Mouse (Mus musculus): ENCODE measurements around the gene Traf2. TPM values are rescaled to one million over a fixed set of nuclear protein-coding genes. Genes with fewer than 3 reads are reported as not detected.

Gene Traf2
- total RNA-seq (2023; ENCODE audit: inconsistent age) = 48.8 to 61.5 TPM (median 56.4 TPM) in 4 replicates

DNA sequence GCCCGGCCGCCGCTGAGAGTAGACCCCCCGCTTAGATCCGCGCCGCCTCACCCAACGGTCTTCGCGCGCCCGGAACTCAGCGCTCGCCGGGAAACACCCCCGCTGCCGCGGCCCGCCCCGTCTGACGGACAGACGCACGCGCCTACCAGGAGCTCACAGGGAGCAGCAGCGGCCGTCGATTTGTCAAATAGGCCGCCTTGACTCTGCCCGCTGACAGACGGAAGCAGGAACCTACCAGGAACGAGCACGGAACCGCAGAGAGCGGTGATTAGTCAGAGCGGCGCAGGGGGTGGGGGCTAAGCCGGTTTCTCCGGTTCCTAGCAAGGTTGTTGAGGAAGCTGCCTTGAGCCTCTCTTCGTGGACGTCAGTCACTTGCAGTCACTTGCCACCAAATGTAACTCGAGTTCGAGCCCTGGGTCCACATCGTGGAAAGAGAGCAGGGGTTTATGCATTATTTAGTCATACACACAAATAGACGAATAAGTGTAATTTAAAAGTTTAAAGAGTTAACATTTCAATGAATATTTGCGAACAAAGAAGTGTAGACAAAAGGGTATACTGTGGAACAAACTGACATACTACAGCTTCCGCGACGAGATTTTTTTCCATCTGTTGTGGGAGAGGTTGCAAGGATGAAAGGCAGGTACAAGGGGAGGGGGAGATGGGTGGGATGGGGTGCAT is at the start of gene Traf2:
Gene Traf2, minus strand, starts transcription at position 130 of the 681 bp plus-strand sequence.

DNA sequence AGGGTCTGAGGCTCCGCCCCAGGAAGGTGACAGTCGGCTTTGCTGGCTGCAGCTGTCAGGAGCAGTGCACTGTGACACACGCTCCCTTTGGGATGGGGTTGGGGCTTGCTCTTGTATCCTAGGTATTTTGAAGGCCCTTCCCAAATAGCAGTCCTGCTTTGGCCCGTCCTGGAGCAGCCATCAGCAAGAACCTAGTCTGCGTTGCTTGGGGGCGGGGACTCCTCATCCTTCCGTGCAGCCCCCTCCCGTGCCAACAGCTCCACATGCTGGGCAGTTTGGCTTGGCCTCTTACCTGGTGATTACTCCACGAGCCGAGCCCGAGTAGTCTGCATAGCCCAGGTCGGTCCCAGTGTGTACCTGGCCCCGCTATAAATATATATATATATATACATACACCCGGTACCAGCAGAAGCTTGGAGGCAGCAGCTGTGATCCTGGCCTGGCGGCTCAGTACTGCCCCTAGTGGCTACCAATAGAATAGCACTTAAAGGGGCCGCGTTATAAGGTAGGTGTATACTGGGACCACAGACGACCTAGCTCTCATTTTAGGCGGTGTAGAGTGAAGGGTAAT is 34.6 kb upstream of the Traf2 start, which contains the start of gene Ajm1:
Gene Ajm1, minus strand, starts transcription at position 464 of the 571 bp plus-strand sequence.

DNA sequence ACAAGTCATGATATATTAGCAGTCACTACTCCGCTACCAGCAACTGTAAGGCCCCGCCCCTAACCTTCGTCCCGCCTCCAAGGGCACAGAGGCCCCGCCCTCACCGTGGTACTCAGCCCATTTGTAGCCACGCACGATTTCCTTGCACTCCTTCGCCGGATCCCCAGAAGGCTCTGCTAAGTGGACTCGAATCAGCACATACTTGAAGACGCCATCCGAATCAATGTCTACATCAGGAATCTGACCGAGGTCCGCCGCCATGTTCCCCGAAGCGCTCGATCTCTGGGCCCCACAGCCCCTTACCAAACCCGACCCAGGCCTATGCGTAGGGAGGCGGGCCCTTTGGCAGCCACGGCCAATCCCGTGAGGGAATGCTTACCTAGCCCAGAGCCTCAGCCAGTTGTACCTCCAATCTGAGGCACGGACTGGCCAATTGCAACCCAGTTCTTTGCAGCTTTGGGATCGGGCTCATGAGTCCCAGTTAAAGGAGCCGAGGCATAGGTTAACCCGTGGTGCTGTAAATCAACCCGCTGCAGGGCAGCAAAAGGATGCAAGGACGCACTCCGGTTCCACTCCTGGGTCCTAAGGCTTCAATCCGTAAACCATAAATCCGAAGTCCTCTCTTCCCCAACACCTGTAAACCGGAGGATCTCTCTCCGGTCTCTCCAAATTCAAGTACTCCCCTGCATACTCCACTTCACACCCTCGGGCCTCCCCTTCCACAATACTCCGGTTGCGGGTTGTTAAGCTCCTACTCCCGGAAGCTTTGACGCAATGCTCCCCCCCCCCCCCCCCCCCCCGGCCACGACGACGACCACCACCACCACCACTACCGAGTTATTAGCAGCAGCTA is 28.1 kb upstream of the Traf2 start, which contains the start of the genes Mamdc4 and Phpt1:
Gene Mamdc4, minus strand, starts transcription at position 267 of the 853 bp plus-strand sequence.
Gene Phpt1, minus strand, starts transcription at position 646 of the 853 bp plus-strand sequence.

DNA sequence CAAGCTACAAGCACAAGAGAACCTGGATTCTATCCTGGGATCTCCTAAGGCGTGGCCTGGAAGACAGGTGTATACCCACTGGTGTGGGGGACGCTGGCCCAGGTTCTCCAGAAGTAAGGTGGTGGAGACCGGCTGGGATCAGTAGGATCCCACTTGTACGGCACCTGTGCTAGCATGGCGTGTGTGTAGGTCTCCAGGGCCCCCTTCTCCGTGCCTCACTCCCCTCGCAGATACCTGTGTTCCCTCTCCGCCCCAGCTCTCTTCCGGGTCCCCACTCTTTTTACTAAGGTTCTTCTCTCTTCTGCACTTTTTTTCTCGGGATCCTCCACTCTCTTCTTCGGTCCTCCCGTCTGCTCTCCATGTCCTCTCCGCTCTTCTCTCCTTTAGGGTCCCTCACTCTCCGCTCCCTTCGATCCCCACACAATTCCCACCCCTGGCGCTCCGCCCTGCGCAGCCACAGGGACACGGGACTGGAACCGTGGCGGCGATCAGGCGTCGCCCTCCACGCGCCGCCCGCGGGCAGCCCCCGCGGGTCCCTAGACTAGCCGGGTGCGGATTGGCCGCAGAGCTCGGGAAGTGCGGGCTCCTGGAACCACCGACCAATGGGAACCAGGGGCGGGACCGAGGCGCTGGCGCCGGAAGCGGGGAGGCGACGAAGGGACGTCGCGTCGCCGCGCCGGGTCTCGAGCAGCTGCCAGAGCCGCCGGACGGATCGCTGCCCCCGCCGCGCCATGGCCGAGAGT is 10.7 kb upstream of the Traf2 start, which contains the start of gene Edf1:
Gene Edf1, plus strand, starts transcription at position 627 of the 743 bp plus-strand sequence.

DNA sequence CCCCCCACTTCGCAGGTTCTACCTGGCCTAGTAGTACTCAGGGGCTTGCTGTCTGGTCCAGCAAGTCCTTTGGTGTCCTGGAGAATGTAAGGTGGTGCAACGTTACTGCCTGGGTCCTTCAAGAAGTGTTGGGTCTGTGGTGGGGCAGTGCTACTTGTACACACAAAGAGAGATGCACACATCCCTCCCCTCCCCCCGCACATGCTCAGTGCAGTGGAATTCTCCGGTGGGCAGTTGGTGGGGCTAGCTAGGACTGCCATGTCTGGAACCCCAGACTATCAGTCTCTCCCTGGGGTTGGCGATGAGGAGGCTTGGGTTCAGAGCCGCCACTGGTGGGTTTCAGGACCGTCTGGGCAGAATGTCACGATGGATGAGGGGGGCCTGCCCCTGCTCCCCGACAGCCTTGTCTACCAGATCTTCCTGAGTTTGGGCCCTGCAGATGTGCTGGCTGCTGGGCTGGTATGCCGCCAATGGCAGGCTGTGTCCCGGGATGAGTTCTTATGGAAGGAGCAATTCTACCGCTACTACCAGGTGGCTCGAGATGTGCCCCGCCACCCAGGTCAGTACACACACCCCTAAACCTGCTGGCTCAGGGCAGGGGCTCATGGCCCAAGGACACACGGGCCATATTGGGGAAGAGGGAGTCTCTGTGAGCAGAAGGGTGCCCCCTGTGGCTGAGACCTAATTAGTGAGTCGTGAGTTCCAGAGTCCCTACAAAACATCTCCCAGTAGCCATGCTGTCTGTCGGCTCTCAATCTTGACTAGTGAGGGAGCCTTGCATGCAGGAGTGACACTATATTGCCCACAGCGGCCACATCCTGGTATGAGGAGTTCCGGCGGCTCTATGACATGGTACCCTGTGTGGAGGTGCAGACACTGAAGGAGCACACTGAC is 44.9 kb downstream of the Traf2 start, which contains the start of gene C8g:
Gene C8g, minus strand, starts transcription at position 127 of the 894 bp plus-strand sequence.

DNA sequence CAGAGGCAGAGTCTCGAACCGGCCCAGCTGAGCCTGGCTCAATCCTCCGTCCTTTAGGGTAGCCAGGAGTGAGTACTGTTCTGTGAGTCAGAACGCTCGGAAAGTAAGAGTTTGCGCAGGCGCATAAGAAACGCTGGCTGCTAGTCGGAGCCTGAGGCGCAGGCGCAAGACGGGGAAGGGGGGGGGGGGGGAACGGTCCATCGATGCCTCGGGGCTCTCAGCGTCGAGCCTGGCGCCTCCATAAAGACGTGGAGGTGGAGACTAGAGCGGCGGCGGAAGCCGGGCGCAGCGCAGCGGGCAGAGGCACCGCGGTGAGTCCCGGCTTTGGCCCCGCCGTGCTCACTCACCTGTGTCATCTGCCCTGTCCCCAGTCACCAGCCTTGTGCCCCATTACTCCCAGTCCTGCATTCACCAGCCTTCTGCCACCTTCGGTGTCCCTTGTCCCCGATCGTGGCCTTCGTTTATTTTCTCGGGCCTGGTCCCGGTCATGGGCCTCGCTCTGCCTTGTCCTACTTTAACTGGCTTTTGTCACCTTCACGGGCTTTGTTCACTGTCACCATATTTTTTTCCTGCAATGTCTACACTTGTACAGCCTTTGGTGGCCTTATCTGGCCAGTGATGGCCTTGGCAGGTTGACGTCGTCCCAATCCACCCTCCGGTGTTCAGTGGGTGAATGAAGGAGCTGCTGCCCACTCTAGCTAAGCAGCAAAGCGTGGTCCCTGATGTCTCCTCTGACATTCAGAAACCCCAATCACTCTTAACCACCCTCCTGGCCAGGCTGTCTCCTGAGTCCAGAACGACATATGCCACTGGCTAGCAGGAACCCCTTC is 45.9 kb downstream of the Traf2 start, which contains the start of gene Fbxw5:
Gene Fbxw5, plus strand, starts transcription at position 175 of the 830 bp plus-strand sequence.

DNA sequence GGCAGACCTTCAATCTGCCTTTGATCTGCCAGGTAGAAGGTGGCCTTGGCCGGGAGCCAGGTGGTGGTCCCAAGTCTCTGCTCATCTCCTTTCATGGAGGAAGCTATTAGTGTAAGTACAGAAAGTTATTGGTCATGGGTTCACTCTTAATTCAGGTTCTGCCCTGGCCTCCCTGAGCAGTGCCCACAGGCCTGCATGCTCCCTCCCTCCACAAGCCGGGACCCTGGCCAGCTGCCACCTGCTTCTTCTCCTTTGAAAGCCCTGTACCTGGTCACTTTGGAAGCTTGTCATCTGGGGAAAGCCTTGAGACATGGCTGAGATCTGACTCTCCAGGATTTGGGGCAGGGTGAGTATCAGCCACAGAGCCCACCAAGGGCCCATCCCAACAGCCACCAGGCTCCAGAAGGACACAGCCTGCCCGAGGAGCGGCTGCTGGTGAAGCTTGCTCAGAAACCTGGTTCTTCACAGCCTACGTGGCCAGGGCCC is 53.2 kb downstream of the Traf2 start, which contains the start of gene Lcn12:
Gene Lcn12, minus strand, starts transcription at position 436 of the 486 bp plus-strand sequence.

DNA sequence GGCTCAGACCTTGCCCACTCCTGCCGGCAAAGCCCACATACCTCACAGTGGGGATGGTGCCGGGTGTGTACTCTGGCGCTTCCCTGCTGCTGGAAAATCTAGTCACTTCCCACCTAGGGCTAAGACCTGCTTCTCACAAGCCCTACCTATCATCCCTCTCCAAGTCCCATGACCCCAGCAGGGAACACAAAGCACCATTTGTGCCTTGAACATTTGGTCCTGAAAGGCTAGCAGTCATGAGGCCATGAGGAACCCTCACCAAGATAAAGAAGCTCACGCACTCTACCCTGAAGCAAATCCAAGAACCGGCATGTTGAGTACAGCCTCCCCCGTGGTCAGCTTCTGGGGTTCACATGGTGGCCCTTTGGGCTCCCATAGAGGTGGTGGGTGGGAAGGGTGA is 76.8 kb downstream of the Traf2 start, which contains the start of gene Ptgds:
Gene Ptgds, minus strand, starts transcription at position 78 of the 400 bp plus-strand sequence.

Other genes with a start within 250 kb of the Traf2 start
- not detected in 4 replicates for gene Grin1, start 227.8 kb downstream of the Traf2 start, total RNA-seq (2023; ENCODE audit: inconsistent age)
- gene Man1b1, start 214.6 kb downstream of the Traf2 start, total RNA-seq (2023; ENCODE audit: inconsistent age) = 38.3 to 49.0 TPM (median 42.3 TPM) in 4 replicates
- gene Dpp7, start 190.6 kb downstream of the Traf2 start, total RNA-seq (2023; ENCODE audit: inconsistent age) = 34.8 to 44.7 TPM (median 42.3 TPM) in 4 replicates
- gene Uap1l1, start 181.3 kb downstream of the Traf2 start, total RNA-seq (2023; ENCODE audit: inconsistent age) = 29.6 to 32.3 TPM (median 30.7 TPM) in 4 replicates
- 0.94 to 1.4 TPM (median 1.1 TPM) in 4 replicates for gene Sapcd2, start 174.6 kb downstream of the Traf2 start, total RNA-seq (2023; ENCODE audit: inconsistent age)
- not detected in 4 replicates for gene Entpd2, start 151.1 kb downstream of the Traf2 start, total RNA-seq (2023; ENCODE audit: inconsistent age)
- not detected in 4 replicates for gene Npdc1, start 147.6 kb downstream of the Traf2 start, total RNA-seq (2023; ENCODE audit: inconsistent age)
- 0.24 TPM in 1 of 4 replicates, not detected in the others for gene Fut7, start 123.7 kb downstream of the Traf2 start, total RNA-seq (2023; ENCODE audit: inconsistent age)
- gene Abca2, start 118.2 kb downstream of the Traf2 start, total RNA-seq (2023; ENCODE audit: inconsistent age) = 36.8 to 44.5 TPM (median 42.0 TPM) in 4 replicates
- 0.80 TPM in 1 of 4 replicates, not detected in the others for gene Clic3, start 90.1 kb downstream of the Traf2 start, total RNA-seq (2023; ENCODE audit: inconsistent age)
- 111 to 124 TPM (median 114 TPM) in 4 replicates for gene Paxx, start 85.8 kb downstream of the Traf2 start, total RNA-seq (2023; ENCODE audit: inconsistent age)
- gene Ptgds, start 76.9 kb downstream of the Traf2 start, total RNA-seq (2023; ENCODE audit: inconsistent age) = not detected in 4 replicates
- not detected in 4 replicates for gene Lcn12, start 53.0 kb downstream of the Traf2 start, total RNA-seq (2023; ENCODE audit: inconsistent age)
- gene Fbxw5, start 46.2 kb downstream of the Traf2 start, total RNA-seq (2023; ENCODE audit: inconsistent age) = 69.9 to 80.2 TPM (median 72.7 TPM) in 4 replicates
- 0.45 to 2.0 TPM (median 0.80 TPM) in 4 replicates for gene C8g, start 45.2 kb downstream of the Traf2 start, total RNA-seq (2023; ENCODE audit: inconsistent age)
- 111 to 137 TPM (median 123 TPM) in 4 replicates for gene Edf1, start 10.9 kb upstream of the Traf2 start, total RNA-seq (2023; ENCODE audit: inconsistent age)
- 1.8 to 3.7 TPM (median 2.4 TPM) in 4 replicates for gene Mamdc4, start 27.9 kb upstream of the Traf2 start, total RNA-seq (2023; ENCODE audit: inconsistent age)
- 15.5 to 23.8 TPM (median 21.3 TPM) in 4 replicates for gene Phpt1, start 28.3 kb upstream of the Traf2 start, total RNA-seq (2023; ENCODE audit: inconsistent age)
- 0.15 to 0.42 TPM (median 0.19 TPM) in 4 replicates for gene Ajm1, start 34.8 kb upstream of the Traf2 start, total RNA-seq (2023; ENCODE audit: inconsistent age)
- gene Rabl6, start 61.6 kb upstream of the Traf2 start, total RNA-seq (2023; ENCODE audit: inconsistent age) = 84.7 to 117 TPM (median 104 TPM) in 4 replicates
- not detected in 4 replicates for gene Ccdc183, start 70.7 kb upstream of the Traf2 start, total RNA-seq (2023; ENCODE audit: inconsistent age)
- gene Tmem141, start 75.1 kb upstream of the Traf2 start, total RNA-seq (2023; ENCODE audit: inconsistent age) = 0.99 to 2.1 TPM (median 1.3 TPM) in 3 of 4 replicates, not detected in the other
- 4.0 to 8.2 TPM (median 6.6 TPM) in 4 replicates for gene Fcna, start 81.1 kb upstream of the Traf2 start, total RNA-seq (2023; ENCODE audit: inconsistent age)
- gene Lcn8, start 106.2 kb upstream of the Traf2 start, total RNA-seq (2023; ENCODE audit: inconsistent age) = not detected in 4 replicates
- not detected in 4 replicates for gene Lcn5, start 111.0 kb upstream of the Traf2 start, total RNA-seq (2023; ENCODE audit: inconsistent age)
- gene Lcn6, start 129.8 kb upstream of the Traf2 start, total RNA-seq (2023; ENCODE audit: inconsistent age) = not detected in 4 replicates
- gene Lcn10, start 135.8 kb upstream of the Traf2 start, total RNA-seq (2023; ENCODE audit: inconsistent age) = not detected in 4 replicates
- not detected in 4 replicates for gene Obp2a, start 153.1 kb upstream of the Traf2 start, total RNA-seq (2023; ENCODE audit: inconsistent age)
- gene Bmyc, start 159.8 kb upstream of the Traf2 start, total RNA-seq (2023; ENCODE audit: inconsistent age) = 28.3 to 34.8 TPM (median 29.7 TPM) in 4 replicates
- not detected in 4 replicates for gene Obp2b, start 190.1 kb upstream of the Traf2 start, total RNA-seq (2023; ENCODE audit: inconsistent age)
- not detected in 4 replicates for gene Lcn3, start 218.6 kb upstream of the Traf2 start, total RNA-seq (2023; ENCODE audit: inconsistent age)
- gene Lcn11, start 230.1 kb upstream of the Traf2 start, total RNA-seq (2023; ENCODE audit: inconsistent age) = not detected in 4 replicates
- gene Gm13539, start 235.3 kb upstream of the Traf2 start, total RNA-seq (2023; ENCODE audit: inconsistent age) = not detected in 4 replicates

Measured in B cell, adult (primary cell).